Mouse (Mus musculus): Measurements from ENCODE around the gene Kdelr1.

DNA sequence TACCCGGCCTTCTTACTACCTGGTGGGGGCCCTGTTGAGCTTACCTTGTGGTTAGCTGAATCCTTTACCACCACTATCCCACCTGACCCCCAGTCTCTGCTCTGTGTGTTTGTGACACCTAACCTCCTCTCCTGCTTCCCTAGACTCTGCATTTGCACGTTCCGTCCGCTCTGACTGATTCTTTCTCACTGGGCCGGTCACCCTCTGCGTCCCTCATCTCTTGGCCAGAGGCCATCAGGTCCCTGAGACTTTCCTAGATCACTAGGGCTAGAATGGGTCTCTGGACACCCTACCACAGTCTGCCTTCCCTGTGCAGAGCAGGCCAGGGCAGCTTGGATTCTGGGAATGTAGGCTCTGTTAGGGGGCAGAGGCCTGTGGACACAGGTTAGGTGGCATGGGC lies 41.5 kb downstream of the Kdelr1 start:
- TF ChIP-seq CTCF (IDR thresholded peaks at IDR 0.05; ENCODE audit: borderline replicate concordance, extremely low read depth, insufficient read depth, insufficient read length) (no peak), POLR2A (IDR thresholded peaks at IDR 0.05; ENCODE audit: borderline replicate concordance, extremely low read depth, insufficient read depth, insufficient read length, poor library complexity, severe bottlenecking) (no peak)

Data from brain, embryonic 14.5 days (tissue).